Mouse (Mus musculus): Measurements from ENCODE around the gene Pin4. TPM values are rescaled to one million over a fixed set of nuclear protein-coding genes. Genes with fewer than 3 reads are reported as not detected.
A peak's percentile ranks its signal among the peaks of the same experiment; 100 is the strongest.

The Pin4 gene
- polyA plus RNA-seq, 1 experiment from 2014 or later = 61.5 TPM

DNA sequence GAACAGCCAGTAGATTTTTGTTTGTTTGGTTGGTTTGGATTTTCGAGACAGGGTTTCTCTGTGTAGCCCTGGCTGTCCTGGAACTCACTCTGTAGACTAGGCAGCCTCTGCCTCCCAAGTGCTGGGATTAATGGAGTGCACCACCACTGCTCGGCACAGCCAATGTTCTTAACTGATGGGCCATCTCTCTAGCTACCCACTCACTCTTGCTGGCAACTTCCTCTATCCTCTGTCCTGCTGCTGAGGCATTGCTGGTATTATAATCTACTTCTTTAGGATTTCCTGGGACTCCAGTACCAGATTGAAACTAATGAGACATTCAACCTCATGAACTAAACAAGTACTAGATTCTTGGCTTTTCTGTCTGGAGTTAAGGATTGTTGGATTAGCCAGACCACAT lies 41.3 kb downstream of the Pin4 start:
- H3K4me2 ChIP-seq (replicated peaks) = no peak overlapping the region
- H3K36me3 ChIP-seq = no peaks in the 10 kb centered on the region
- H3K9ac ChIP-seq (replicated peaks) = no peak overlapping the region
- H3K27me3 ChIP-seq = no peaks in the 10 kb centered on the region
- WGBS = 81% methylated on average over 2 of the region's 2 CpGs
- H3K27ac ChIP-seq (replicated peaks) = no peak overlapping the region
- no peak for ATAC-seq (replicated peaks)
- 0 out of 2 replicates have a peak, but pooled peaks cover 5% of the 10 kb centered on the region for H3K4me1 ChIP-seq
- H3K9me3 ChIP-seq = no peaks in the 10 kb centered on the region
- H3K4me3 ChIP-seq = no peak overlapping the region

- Histone ChIP-seq H3K9ac (replicated peaks) (no peak overlapping the region), H3K9me3 (no peaks in the 10 kb centered on the region), H3K4me2 (replicated peaks) (no peak overlapping the region), H3K27me3 (no peaks in the 10 kb centered on the region), H3K36me3 (no peaks in the 10 kb centered on the region), H3K4me1 (0 out of 2 replicates have a peak, but pooled peaks cover 7% of the 10 kb centered on the region), H3K27ac (replicated peaks) (no peak overlapping the region), H3K4me3 (no peak overlapping the region)
- ATAC-seq (replicated peaks) = no peak
- 48% methylated on average over 2 of the region's 2 CpGs for WGBS
Measured at GRCm38 (mm10) chrX:102163096-102163495, 43.8 kb downstream of the Pin4 start.

- Histone ChIP-seq H3K4me1 (0 out of 2 replicates have a peak, but pooled peaks cover 7% of the 10 kb centered on the region), H3K27me3 (no peaks in the 10 kb centered on the region), H3K4me3 (no peak overlapping the region), H3K36me3 (no peaks in the 10 kb centered on the region), H3K4me2 (replicated peaks) (no peak overlapping the region), H3K27ac (replicated peaks) (no peak overlapping the region), H3K9ac (replicated peaks) (no peak overlapping the region), H3K9me3 (no peaks in the 10 kb centered on the region)
- WGBS = 70% methylated on average over 4 of the region's 4 CpGs
- no peak for ATAC-seq (replicated peaks)
Measured at GRCm38 (mm10) chrX:102163529-102163928, 44.3 kb downstream of the Pin4 start.

GRCm38 (mm10) chrX:102166521-102166920 lies 47.3 kb downstream of the Pin4 start:
- Histone ChIP-seq H3K27ac (replicated peaks) (peak overlapping the region; percentile 46; the same call in 1 of the 2 replicates), H3K9ac (replicated peaks) (no peak overlapping the region), H3K4me1 (0 out of 2 replicates have a peak, but pooled peaks cover 7% of the 10 kb centered on the region), H3K9me3 (no peaks in the 10 kb centered on the region), H3K36me3 (no peaks in the 10 kb centered on the region), H3K4me2 (replicated peaks) (no peak overlapping the region), H3K4me3 (no peak overlapping the region), H3K27me3 (no peaks in the 10 kb centered on the region)
- WGBS = 31% methylated on average over 5 of the region's 5 CpGs
- no peak for ATAC-seq (replicated peaks)

DNA sequence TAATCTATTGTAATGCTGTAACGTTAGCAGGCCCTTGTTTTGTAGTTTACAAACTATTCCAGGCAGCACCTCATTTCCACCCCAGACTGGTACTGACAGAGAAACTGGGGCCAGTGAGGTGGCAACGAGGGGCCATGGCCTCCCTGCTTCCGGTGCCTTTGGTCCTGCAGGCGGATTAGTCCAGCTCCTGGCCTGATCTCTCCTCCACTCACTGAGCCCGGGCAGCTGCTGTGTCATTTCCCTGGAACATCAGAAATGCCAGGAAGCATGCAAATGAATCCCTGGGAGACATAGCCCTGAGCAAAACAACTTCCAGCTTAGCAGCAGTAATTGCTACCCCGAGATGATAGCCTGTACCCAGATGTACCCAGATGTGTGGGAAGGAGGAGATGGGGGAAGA lies 47.7 kb downstream of the Pin4 start:
- H3K4me1 ChIP-seq = 0 out of 2 replicates have a peak, but pooled peaks cover 7% of the 10 kb centered on the region
- no peaks in the 10 kb centered on the region for H3K36me3 ChIP-seq
- no peaks in the 10 kb centered on the region for H3K27me3 ChIP-seq
- H3K4me2 ChIP-seq (replicated peaks) = no peak overlapping the region
- H3K9me3 ChIP-seq = no peaks in the 10 kb centered on the region
- ATAC-seq (replicated peaks) = no peak
- H3K27ac ChIP-seq (replicated peaks) = peak overlapping the region; percentile 46; the same call in 1 of the 2 replicates
- WGBS = 28% methylated on average over 6 of the region's 6 CpGs
- H3K9ac ChIP-seq (replicated peaks) = no peak overlapping the region
- H3K4me3 ChIP-seq = no peak overlapping the region

DNA sequence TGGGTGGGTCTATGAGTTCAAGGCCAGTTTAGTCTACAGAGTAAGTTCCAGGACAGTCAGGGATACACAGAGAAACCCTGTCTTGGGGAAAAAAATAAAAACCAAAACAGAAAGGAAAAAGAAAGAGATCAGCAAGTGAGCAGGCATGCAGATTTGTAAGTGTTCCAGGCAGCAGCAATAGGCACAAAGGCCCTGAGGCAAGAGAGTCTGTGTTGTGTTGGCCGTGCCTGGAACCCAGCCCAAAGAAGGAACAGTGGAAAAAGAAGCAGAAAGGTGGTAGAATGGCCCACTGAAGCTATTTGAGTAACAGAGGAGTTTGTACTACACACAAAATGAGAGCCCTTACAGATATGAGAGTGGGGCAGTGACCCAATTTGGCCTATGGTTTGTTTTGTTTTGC lies 50.5 kb downstream of the Pin4 start:
- no peak overlapping the region for H3K4me3 ChIP-seq
- no peaks in the 10 kb centered on the region for H3K27me3 ChIP-seq
- no peaks in the 10 kb centered on the region for H3K36me3 ChIP-seq
- no peak for ATAC-seq (replicated peaks)
- WGBS = 39% methylated on average over 1 of the region's 1 CpGs
- H3K27ac ChIP-seq (replicated peaks) = no peak overlapping the region
- 0 out of 2 replicates have a peak, but pooled peaks cover 7% of the 10 kb centered on the region for H3K4me1 ChIP-seq
- H3K9ac ChIP-seq (replicated peaks) = no peak overlapping the region
- no peak overlapping the region for H3K4me2 ChIP-seq (replicated peaks)
- H3K9me3 ChIP-seq = no peaks in the 10 kb centered on the region

- no peak overlapping the region for H3K27ac ChIP-seq (replicated peaks)
- 40% methylated on average over 3 of the region's 3 CpGs for WGBS
- H3K4me2 ChIP-seq (replicated peaks) = no peak overlapping the region
- no peaks in the 10 kb centered on the region for H3K9me3 ChIP-seq
- no peak for ATAC-seq (replicated peaks)
- no peak overlapping the region for H3K4me3 ChIP-seq
- no peaks in the 10 kb centered on the region for H3K27me3 ChIP-seq
- H3K4me1 ChIP-seq = 0 out of 2 replicates have a peak, but pooled peaks cover 7% of the 10 kb centered on the region
- no peak overlapping the region for H3K9ac ChIP-seq (replicated peaks)
- H3K36me3 ChIP-seq = no peaks in the 10 kb centered on the region
Measured at GRCm38 (mm10) chrX:102170135-102170534, 50.9 kb downstream of the Pin4 start.

- ATAC-seq (replicated peaks) = no peak
- H3K9ac ChIP-seq (replicated peaks) = no peak overlapping the region
- 69% methylated on average over 3 of the region's 3 CpGs for WGBS
Measured at GRCm38 (mm10) chrX:102170900-102171299, 51.7 kb downstream of the Pin4 start.

GRCm38 (mm10) chrX:102175538-102176287 lies 56.5 kb downstream of the Pin4 start:
- ATAC-seq (replicated peaks) = no peak
- WGBS = 93% methylated on average over 5 of the region's 5 CpGs

More at GRCm38 (mm10) chrX:102170900-102171299, 51.7 kb downstream of the Pin4 start:
- Histone ChIP-seq H3K36me3 (no peaks in the 10 kb centered on the region), H3K4me2 (replicated peaks) (no peak overlapping the region), H3K27ac (replicated peaks) (no peak overlapping the region), H3K9me3 (no peaks in the 10 kb centered on the region), H3K27me3 (no peaks in the 10 kb centered on the region), H3K4me1 (0 out of 2 replicates have a peak, but pooled peaks cover 7% of the 10 kb centered on the region), H3K4me3 (no peak overlapping the region)

More at GRCm38 (mm10) chrX:102175538-102176287, 56.5 kb downstream of the Pin4 start:
- no peak overlapping the region for H3K4me2 ChIP-seq (replicated peaks)
- no peak overlapping the region for H3K27ac ChIP-seq (replicated peaks)
- no peaks in the 10 kb centered on the region for H3K36me3 ChIP-seq
- no peaks in the 10 kb centered on the region for H3K4me1 ChIP-seq
- H3K9ac ChIP-seq (replicated peaks) = no peak overlapping the region
- H3K27me3 ChIP-seq = no peaks in the 10 kb centered on the region
- no peaks in the 10 kb centered on the region for H3K9me3 ChIP-seq
- H3K4me3 ChIP-seq = no peak overlapping the region

Other genes starting within 250 kb of the Pin4 start
- 6.3 and 7.5 TPM in 2 replicates for gene Rtl5, start 48.1 kb upstream of the Pin4 start, polyA plus RNA-seq (2015; fragmentation: Nextera tagmentation; extraction: Ambion mirVana)
- gene Ercc6l, start 37.6 kb downstream of the Pin4 start, polyA plus RNA-seq (2015; fragmentation: Nextera tagmentation; extraction: Ambion mirVana) = 4.5 and 4.8 TPM in 2 replicates
- gene Rps4x, start 69.9 kb downstream of the Pin4 start, polyA plus RNA-seq (2015; fragmentation: Nextera tagmentation; extraction: Ambion mirVana) = 464 and 469 TPM in 2 replicates
- gene Cited1, start 132.7 kb downstream of the Pin4 start, polyA plus RNA-seq (2015; fragmentation: Nextera tagmentation; extraction: Ambion mirVana) = 7.0 and 8.7 TPM in 2 replicates